Mouse (Mus musculus) kidney, adult 2 months (tissue): ENCODE data around the gene Myo15b. TPM values are rescaled to one million over a fixed set of nuclear protein-coding genes. Genes with fewer than 3 reads are reported as not detected.

Experiments used
- DNase-seq: peaks from one replicate; pipeline ENCODE4 v3.0.0; 2021
- H3K27ac ChIP-seq: fragments of 200-500 bp; 2 replicates; pipeline ENCODE4 v1.5.1; 2012; ENCODE audit warnings: low read depth, low read length, control low read depth, inconsistent platforms; ENCODE audit not compliant: insufficient read depth
- H3K27me3 ChIP-seq: fragments of 200-500 bp; replicated peaks from 2 replicates; pipeline ENCODE4 v1.6.1; 2012; ENCODE audit warnings: mild to moderate bottlenecking, moderate library complexity, low read length, inconsistent platforms; ENCODE audit not compliant: control insufficient read depth, insufficient read depth
- H3K36me3 ChIP-seq: fragments of 200-500 bp; 2 replicates; pipeline ENCODE4 v1.6.1; 2012; ENCODE audit warnings: mild to moderate bottlenecking, moderate library complexity, low read length, inconsistent platforms; ENCODE audit not compliant: control insufficient read depth, insufficient read depth
- H3K4me1 ChIP-seq: fragments of 200-500 bp; 2 replicates; pipeline ENCODE4 v1.6.1; 2011; ENCODE audit warnings: low read length; ENCODE audit not compliant: control insufficient read depth, insufficient read depth
- H3K4me3 ChIP-seq: fragments of 200-500 bp; 2 replicates; pipeline ENCODE4 v1.5.1; 2011; ENCODE audit warnings: mild to moderate bottlenecking, low read depth, low read length, control low read depth; ENCODE audit not compliant: insufficient read depth
- CTCF ChIP-seq: fragments of 200-500 bp; conservative IDR thresholded peaks from 2 replicates; pipeline ENCODE4 v1.5.1; 2011; ENCODE audit warnings: low read depth, mild to moderate bottlenecking, control low read depth, low read length, moderate library complexity, mixed read lengths; ENCODE audit not compliant: insufficient read depth, insufficient read length
- POLR2A ChIP-seq: fragments of 200-500 bp; IDR thresholded peaks from one replicate; pipeline ENCODE4 v1.6.1; 2011; ENCODE audit warnings: low read depth, low read length, control low read depth
- WGBS: fragments of 180-500 bp; shearing (Covaris S2); methylation state at CpG from one replicate; pipeline ENCODE4 v1.1.7; 2018; 5-methylcytosine and 5-hydroxymethylcytosine counted together
- polyA plus RNA-seq: library from polyadenylated mRNA; depleted of rRNA; stranded (reverse); fragments of >200 nt; gene quantifications from 2 replicates; pipeline ENCODE4 v1.2.3, GENCODE M21; 2012; rRNA removed

Gene Myo15b
- polyA plus RNA-seq: 104 and 132 TPM in 2 replicates

DNA sequence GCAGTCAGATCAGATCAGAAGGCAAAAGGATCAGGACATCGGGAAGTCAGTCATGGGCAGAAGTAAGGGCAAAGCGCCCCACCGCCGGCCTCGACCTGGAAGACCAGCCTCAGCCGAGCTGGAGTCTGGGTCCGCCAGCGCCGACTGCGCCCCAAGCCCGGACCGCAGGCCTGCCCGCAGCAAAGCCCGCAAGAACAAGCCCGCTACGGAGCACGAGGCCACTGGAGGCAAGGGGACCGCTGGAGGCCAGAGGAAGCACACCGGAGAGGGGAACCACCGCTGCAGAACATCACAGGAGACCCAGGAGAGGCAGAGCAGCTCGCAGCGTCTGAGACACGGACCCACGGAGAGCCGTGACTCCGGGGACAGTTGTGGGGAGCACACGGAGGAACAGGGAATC, at the start of gene Myo15b:
Myo15b (plus strand) TSS at position 53 of the 400 bp plus-strand sequence.
- Histone ChIP-seq H3K27ac (no peak within 1 kb of the TSS), H3K27me3 (no peaks in the 10 kb centered on the region), H3K36me3 (peaks cover 2% of the 10 kb centered on the region; the same call in 1 of the 2 replicates), H3K4me1 (no peaks in the 10 kb centered on the region), H3K4me3 (peak within 1 kb of the TSS; percentile 40; the same call in 1 of the 2 replicates)
- TF ChIP-seq POLR2A (no peak), CTCF (no peak)
- no peak for DNase-seq
- 26% methylated on average over 27 of the region's 27 CpGs for WGBS

DNA sequence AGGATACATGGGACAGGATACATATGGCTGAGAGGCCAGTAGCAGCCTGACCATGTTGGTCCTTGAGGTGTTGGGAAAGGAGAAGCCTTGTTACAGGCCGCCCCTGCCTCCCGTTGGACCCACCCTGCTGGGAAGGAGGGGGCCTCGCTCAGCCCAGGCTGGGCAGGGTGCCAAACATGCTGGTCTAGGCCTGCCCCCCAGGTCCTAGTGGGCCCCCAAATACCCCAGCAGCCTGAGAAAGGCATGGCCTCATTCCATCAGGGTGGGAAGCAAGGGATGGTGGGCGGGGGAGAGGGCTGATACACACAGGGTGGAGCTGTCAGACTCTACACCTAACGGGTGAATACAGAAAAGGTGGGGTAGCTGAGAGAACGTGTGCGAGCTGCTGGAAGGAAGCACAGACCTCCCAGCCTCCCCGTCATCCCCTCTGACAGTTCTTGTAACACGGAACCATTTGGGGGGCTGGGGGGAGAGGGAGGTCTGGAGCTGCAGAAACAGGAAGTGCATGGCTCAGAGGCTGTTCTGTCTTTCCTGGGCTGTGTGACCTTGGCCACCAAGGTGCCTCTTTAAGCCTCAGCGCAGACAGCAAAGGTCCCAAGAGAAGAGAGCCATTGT, 49.4 kb upstream of the Myo15b start:
- TF ChIP-seq POLR2A: no peak
- TF ChIP-seq CTCF: no peak
- peak overlapping the region; percentile 33 for H3K27ac ChIP-seq
- H3K4me3 ChIP-seq: 0 out of 2 replicates have a peak overlapping the region, but pooled peaks have one; percentile 1
- H3K27me3 ChIP-seq: no peaks in the 10 kb centered on the region
- DNase-seq: peak; percentile 59
- H3K36me3 ChIP-seq: peaks cover 5% of the 10 kb centered on the region; the same call in 1 of the 2 replicates
- 33% methylated on average over 10 of the region's 10 CpGs for WGBS
- H3K4me1 ChIP-seq: peaks cover 26% of the 10 kb centered on the region; the same call in 1 of the 2 replicates

DNA sequence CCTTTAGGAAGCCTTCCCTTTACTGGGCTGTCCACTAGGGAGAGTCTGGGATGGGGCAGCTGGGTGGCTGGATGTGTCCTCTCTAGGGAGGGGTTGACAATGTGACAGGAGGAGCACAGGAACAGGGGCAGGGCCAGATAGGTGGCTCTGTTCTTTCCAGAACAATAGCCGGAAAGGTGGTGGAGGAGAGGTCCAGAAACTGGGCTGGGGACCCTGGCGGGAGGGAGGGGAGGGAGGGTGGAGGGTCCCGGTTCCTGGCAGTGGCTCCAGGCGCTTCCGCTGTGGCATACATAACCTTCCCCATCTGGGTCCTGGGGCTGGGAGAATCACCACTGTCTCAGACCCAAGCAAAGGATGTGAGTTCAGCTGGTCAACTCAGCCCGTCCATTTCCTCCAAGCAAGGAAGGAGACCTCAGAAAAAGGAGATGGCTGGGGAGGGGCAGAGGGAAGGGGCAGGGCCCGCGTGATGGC, 48.9 kb upstream of the Myo15b start:
- Histone ChIP-seq H3K27me3 (no peaks in the 10 kb centered on the region), H3K27ac (peak overlapping the region; percentile 49), H3K4me3 (no peak overlapping the region), H3K4me1 (peaks cover 30% of the 10 kb centered on the region; the same call in 1 of the 2 replicates), H3K36me3 (peaks cover 5% of the 10 kb centered on the region; the same call in 1 of the 2 replicates)
- peak; percentile 88 for DNase-seq
- 57% methylated on average over 8 of the region's 8 CpGs for WGBS
- no peak for TF ChIP-seq CTCF
- no peak for TF ChIP-seq POLR2A

DNA sequence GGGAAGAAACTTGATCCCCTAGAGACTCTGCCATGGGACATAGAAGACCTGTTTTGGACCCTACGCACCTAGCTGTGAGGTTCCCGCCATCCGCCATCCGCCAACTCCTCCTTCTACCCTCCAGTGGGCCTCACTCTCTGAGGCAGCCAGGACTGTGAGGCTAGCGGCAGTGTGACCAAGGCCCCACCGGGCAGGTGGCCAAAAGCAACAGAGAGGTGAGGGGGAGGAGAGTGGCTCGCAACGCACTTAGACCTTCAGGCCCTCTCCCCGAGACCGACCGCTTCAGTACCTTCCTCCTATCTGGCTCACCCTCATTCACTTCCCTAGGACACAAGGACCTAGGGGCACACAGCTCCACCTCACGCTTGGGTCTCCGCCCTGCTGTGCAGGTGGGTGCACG, 47.8 kb upstream of the Myo15b start:
- H3K4me3 ChIP-seq: peak overlapping the region; percentile 81
- H3K27ac ChIP-seq: peak overlapping the region; percentile 49
- H3K27me3 ChIP-seq: no peaks in the 10 kb centered on the region
- H3K4me1 ChIP-seq: peaks cover 34% of the 10 kb centered on the region; the same call in 1 of the 2 replicates
- peaks cover 1% of the 10 kb centered on the region; the same call in 1 of the 2 replicates for H3K36me3 ChIP-seq
- DNase-seq: peak; percentile 90
- TF ChIP-seq POLR2A (no peak), CTCF (no peak)
- 10% methylated on average over 14 of the region's 14 CpGs for WGBS

DNA sequence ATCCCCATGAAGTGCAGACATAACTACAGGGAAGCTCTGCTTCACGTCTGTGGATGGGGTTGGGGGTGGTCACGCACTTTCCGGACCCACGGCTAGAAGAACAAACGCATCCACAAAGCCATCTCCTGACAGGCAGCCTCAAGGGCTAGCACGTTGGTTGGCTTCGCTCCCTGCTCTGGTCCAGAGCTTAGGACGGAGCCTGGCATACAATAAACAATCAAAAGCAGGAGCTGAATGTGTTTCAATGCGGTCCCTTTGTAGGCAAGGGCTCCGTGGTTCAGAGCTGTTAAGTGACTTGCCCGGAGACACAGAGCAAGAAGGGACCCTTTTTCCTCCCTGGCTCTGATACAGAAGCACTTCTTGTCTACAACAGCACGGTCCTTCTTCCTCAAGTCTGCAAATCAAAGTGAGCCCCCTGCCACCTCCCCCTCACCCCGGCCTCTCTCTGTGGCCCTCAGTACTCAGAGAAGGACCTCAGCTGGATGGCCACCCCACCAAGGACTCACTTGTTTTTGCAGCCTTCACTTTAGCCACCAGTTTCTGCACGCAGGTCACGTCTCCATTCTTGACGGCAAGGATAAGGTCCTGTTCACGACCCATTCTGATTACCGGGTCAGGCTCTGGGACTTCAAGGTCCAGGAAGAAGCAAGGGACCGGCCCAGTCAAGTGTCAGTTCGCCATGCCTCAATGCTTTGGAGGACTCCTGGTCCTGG, 46.7 kb upstream of the Myo15b start:
- H3K27ac ChIP-seq: peak overlapping the region; percentile 49
- peaks cover 1% of the 10 kb centered on the region; the same call in 1 of the 2 replicates for H3K36me3 ChIP-seq
- peaks cover 37% of the 10 kb centered on the region; the same call in 1 of the 2 replicates for H3K4me1 ChIP-seq
- peak overlapping the region; percentile 81 for H3K4me3 ChIP-seq
- 40% methylated on average over 20 of the region's 20 CpGs for WGBS
- no peaks in the 10 kb centered on the region for H3K27me3 ChIP-seq
- TF ChIP-seq CTCF (no peak), POLR2A (no peak)
- DNase-seq: no peak

DNA sequence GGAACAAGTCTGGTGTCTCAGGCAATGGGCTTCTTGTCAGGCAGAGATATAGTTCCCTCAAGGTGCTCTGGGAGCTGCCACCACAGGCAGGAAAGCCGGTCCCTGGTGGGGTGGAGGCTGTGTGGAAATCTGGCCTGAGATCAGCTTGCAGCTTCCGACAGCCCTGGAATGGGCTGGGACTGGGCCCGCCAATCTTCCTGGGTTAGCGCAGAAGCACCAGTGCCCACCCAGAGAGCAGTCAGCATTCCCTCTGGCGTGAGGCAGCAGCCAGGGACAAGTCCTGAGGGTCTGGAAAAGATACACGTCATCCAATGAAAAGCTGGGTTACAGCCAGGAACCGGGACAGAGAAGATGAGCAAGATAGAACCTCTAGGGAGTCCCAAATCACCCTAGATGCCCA, 46.1 kb upstream of the Myo15b start:
- Histone ChIP-seq H3K4me3 (peak overlapping the region; percentile 81), H3K27ac (peak overlapping the region; percentile 88), H3K27me3 (no peaks in the 10 kb centered on the region), H3K36me3 (peaks cover 1% of the 10 kb centered on the region; the same call in 1 of the 2 replicates), H3K4me1 (peaks cover 37% of the 10 kb centered on the region; the same call in 1 of the 2 replicates)
- TF ChIP-seq CTCF (no peak), POLR2A (no peak)
- WGBS: 20% methylated on average over 7 of the region's 7 CpGs
- peak; percentile 82 for DNase-seq
